Mouse (Mus musculus): Measurements from ENCODE around the gene Wnt16.
"Not testable (repeated sequence)": the region's sequence is repeated elsewhere in the genome, so short reads cannot be mapped to it uniquely, and the experiment has no call there.

Gene Wnt16

GRCm38 (mm10) chr6:22288004-22288736 lies at the start of gene Wnt16:
Gene Wnt16 (plus strand): TSS chr6:22288227.
- no peak for DNase-seq (ENCODE audit: low spot score)

- DNase-seq (ENCODE audit: low spot score) = no peak
These were observed 44.7 kb upstream of the Wnt16 start for GRCm38 (mm10) chr6:22243321-22243720.

- DNase-seq (ENCODE audit: low spot score) = no peak
These were observed 41.3 kb upstream of the Wnt16 start for GRCm38 (mm10) chr6:22246696-22247095.

GRCm38 (mm10) chr6:22258784-22259183 lies 29.2 kb upstream of the Wnt16 start:
- no peak for DNase-seq (ENCODE audit: low spot score)

GRCm38 (mm10) chr6:22262519-22262918 lies 25.5 kb upstream of the Wnt16 start:
- no peak for DNase-seq (ENCODE audit: low spot score)

- DNase-seq (ENCODE audit: low spot score) = not testable (repeated sequence)
These were observed 23.9 kb upstream of the Wnt16 start for GRCm38 (mm10) chr6:22264094-22264493.

GRCm38 (mm10) chr6:22266018-22266417 lies 22.0 kb upstream of the Wnt16 start:
- no peak for DNase-seq (ENCODE audit: low spot score)

GRCm38 (mm10) chr6:22267807-22268667 lies 20.0 kb upstream of the Wnt16 start:
- DNase-seq (ENCODE audit: low spot score) = no peak

GRCm38 (mm10) chr6:22268677-22269076 lies 19.4 kb upstream of the Wnt16 start:
- DNase-seq (ENCODE audit: low spot score) = no peak

- DNase-seq (ENCODE audit: low spot score) = no peak
These were observed 18.0 kb upstream of the Wnt16 start for GRCm38 (mm10) chr6:22269840-22270521.

GRCm38 (mm10) chr6:22277941-22278340 lies 10.1 kb upstream of the Wnt16 start:
- no peak for DNase-seq (ENCODE audit: low spot score)

- DNase-seq (ENCODE audit: low spot score) = no peak
These were observed 7.7 kb upstream of the Wnt16 start for GRCm38 (mm10) chr6:22280217-22280861.

- no peak for DNase-seq (ENCODE audit: low spot score)
These were observed 5.6 kb upstream of the Wnt16 start for GRCm38 (mm10) chr6:22282405-22282804.

- DNase-seq (ENCODE audit: low spot score) = no peak
These were observed 872 bp downstream of the Wnt16 start for GRCm38 (mm10) chr6:22288737-22289460.

- DNase-seq (ENCODE audit: low spot score) = no peak
These were observed 1.5 kb downstream of the Wnt16 start for GRCm38 (mm10) chr6:22289461-22290021.

- no peak for DNase-seq (ENCODE audit: low spot score)
These were observed 2.8 kb downstream of the Wnt16 start for GRCm38 (mm10) chr6:22290790-22291189.

- no peak for DNase-seq (ENCODE audit: low spot score)
These were observed 4.0 kb downstream of the Wnt16 start for GRCm38 (mm10) chr6:22292056-22292455.

GRCm38 (mm10) chr6:22293922-22294321 lies 5.9 kb downstream of the Wnt16 start:
- DNase-seq (ENCODE audit: low spot score) = no peak

- DNase-seq (ENCODE audit: low spot score) = no peak
These were observed 9.0 kb downstream of the Wnt16 start for GRCm38 (mm10) chr6:22297028-22297427.

- no peak for DNase-seq (ENCODE audit: low spot score)
These were observed 10.0 kb downstream of the Wnt16 start for GRCm38 (mm10) chr6:22298059-22298458.

Data from MN1 (cell line).